Mouse (Mus musculus): ENCODE data around the gene Dapl1.

Dapl1 gene

DNA sequence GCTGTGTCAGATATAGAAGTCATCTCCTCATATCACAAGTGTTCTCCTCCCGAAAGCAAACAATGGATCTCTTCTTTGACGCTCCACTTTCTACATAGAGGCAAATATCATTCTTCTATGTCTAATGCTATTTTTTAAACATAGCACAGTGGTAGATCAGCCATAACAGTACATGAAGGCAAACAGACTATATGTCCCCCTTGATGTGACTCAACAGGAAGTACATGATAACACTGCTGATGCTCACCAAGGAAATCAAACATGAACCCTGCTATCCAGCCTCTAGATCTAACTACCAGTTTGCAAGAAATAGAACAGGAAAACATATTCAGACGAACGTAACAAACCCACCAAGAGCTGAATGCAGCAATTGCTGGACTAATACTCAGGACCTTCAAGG is 10.1 kb upstream of the Dapl1 start:
- DNase-seq (ENCODE audit: low spot score): no peak

DNA sequence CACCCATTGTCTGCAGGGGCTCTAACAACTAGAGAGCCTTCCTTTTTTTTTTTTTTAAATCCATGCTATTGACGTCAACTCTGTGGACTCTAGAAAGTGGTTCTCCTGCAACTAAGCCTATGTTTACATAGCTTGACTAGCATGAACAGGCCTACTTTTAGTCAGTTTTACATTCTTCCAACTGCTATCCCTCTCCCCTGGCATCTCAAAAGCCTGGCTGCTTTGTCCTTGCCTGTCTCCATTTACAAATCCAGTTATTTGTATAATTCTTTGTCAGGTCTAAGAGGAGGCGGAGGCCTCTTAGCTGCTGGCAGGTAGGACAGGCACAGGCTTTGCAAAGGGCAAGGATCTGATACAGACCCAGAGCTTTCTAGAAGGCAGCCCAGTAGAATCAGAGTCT is 627 bp downstream of the Dapl1 start:
- no peak for DNase-seq (ENCODE audit: low spot score)

DNA sequence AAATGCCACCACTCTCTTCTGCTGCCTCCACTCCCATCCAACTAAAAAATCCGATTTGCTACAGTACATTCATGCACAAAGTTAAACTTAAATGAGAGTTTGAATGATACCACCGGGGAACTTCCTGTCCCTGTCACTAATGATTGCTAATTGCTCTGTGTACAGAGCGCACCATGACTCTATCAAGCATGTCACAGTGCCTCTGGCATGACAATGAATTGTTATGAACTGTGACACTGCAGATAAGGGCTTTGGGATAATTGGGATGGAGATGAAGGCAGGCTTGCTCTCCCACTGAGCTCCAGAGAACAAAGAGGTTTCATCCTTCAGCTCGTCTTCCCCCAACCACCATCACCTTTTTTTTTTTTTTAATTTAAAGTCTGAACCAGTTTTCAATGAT is 1.2 kb downstream of the Dapl1 start:
- no peak for DNase-seq (ENCODE audit: low spot score)

DNA sequence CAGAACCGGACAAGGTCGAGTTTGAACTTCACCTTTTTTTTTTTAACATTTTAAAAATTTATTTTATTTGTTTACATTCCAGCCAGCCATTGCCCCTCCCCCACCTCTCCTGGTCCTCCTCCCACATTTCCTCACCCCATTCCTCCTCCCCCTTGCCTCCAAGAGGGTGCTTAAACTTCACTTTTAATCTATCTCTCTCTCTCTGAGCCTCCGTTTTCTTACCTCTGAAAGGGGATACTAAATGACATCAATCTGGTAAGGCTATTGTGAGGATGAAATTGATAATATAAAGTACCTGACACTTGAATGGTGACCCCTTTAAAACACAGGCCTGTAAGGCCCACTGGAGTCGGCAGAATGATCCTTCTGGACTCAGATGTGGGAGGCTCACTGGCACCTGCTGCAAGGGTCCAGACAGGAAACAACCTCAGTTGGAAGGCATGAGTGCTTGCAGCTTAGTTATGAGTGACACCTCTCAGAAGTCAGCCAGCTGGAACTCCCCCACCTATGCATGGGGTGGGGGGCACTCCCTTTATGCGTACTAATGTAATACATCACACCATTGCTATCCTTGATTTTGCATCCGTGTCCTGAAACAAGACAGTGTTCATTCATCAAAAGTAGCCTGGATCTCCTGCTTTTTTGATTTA is 1.9 kb downstream of the Dapl1 start:
- DNase-seq (ENCODE audit: low spot score): no peak

DNA sequence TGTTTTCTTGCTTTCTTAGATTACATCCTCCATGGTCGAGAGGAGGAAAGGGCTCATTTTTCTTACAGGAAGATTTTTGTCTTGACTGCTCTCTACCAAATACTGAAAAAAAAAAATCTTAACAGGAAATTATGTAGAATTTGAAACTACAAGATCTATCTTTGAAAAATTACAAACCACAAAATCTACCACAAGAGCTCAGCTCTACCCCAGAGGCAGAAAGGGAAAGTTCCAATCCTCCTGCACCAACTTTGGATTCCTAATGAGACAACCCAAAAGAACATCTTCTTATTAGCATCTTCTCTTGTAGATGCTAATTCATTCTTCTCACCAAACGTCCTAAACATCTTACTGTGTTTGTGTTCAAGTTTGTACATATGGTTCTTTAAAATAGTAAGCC is 3.8 kb downstream of the Dapl1 start:
- no peak for DNase-seq (ENCODE audit: low spot score)

DNA sequence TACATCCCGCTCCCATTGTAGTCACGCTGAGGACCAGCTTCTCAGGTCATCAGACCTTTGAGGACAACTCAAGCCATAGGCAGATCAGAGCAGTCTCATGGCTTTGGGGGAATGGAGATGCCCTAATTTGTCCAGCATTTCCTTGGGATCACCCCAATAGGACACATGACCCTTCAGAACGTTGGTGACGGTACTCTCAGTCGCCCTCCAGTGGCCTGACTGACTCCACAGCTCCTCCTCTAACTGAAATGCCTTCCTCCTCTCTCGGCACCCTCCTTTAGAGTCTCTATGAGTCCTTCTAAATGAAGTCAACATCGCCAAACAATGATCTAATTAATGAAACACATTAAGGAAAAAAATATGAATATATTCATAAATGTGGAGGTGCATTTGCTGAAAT is 5.9 kb downstream of the Dapl1 start:
- no peak for DNase-seq (ENCODE audit: low spot score)

DNA sequence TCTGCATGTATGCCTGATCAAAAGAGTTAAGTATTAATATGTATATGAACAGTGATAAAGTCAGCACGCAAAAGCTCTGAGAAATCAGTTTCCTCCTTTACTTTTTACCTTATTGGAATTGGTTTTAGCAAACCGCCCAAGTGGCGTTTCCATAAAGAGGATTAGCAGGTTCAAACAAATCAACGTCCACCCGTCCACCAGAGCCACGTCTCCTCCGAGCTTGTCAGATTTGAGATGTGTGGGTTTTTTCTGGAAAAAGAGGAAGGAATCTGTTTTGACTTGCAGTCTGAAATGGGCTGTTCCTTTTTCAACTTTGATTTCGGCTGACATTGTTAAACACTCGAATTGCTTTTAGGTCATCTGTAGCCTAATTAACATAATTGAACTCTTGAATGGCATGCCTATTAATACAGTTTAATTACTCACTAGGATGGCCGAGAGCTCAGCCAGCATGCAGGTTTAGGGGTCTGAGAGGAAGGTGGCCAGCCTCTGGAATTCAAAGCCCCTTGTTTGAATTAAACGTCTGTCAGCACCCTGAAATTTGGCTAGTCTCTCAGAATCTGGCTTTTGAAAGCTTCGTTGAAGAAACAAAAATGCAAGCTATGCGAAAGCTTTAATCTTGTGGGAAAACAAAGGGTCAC is 9.1 kb downstream of the Dapl1 start:
- DNase-seq (ENCODE audit: low spot score): no peak

DNA sequence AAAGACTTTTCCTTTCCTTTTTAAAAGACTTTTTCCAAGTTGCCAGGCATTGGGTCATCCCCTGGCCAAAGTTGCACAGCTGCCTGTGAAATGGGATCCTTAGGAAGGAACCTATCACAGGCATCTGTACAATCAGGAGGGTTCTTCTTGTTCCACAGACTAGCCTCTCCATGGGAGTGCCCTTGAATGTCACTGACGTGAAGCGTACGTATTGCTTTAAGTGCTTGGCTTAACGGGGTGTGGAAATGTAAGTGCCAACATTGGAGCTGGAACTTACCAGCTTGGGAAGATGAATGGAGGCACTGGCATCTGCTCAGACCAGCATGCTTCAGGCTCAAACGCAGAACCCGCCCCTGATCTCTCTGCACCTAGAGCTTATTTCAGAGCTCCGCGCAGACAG is 14.7 kb downstream of the Dapl1 start:
- DNase-seq (ENCODE audit: low spot score): no peak

DNA sequence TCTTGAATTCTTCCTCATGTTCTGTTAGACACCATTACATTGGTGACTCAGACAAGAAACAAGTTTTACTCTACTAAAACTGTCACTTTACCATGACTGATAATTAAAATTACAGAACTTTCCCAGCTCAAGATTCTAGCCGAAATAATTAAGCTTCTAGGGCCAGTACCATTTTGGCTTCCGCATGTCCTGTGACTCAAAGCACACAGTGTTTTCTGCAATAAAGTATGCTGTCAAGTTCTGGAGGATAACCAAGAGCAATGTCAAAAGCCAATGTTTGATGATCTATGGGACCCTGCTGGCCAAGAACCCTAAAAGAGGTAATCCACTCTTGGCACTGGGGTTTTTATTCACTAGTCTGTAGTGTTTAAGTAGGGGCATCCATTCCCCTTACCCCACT is 15.3 kb downstream of the Dapl1 start:
- no peak for DNase-seq (ENCODE audit: low spot score)

DNA sequence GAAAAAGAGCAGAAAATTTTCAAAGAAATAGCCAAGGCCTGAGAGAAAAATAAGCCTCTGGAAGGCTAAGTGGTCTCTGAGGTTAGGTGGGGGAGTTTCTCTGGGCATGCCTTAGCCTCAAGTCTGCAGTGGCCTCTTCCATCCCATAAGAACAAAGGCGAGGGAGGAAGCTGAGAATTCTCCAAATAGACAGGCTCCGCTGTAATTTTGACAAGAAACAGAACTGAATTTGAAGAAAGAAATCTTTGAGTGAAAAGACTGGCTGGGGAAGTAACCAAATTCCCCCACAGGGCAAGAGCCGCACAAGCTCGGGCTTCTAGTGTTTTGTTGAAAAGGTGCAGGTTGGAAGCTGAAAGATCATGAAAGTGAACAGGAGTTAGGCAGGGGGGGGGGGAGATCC is 24.6 kb downstream of the Dapl1 start:
- no peak for DNase-seq (ENCODE audit: low spot score)

DNA sequence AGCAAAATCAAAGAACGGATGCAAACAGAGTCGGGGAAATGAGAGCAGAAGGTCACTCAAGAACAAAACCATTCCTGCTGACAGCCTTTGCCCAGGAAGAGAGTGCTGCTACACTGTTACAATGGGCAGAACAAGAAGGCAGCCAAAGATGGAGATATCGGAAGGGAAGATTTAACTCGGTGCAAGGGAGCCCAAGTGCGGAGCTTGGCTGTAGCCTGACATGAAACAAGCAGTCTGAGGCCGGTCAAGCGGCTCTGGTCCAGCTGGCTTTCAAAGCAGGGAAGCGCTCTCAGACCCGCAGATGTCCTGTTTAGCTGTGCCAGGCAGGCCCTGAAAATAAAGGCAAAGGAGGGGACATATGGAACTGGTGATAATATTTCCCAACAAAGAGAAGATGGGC is 26.0 kb downstream of the Dapl1 start:
- no peak for DNase-seq (ENCODE audit: low spot score)

DNA sequence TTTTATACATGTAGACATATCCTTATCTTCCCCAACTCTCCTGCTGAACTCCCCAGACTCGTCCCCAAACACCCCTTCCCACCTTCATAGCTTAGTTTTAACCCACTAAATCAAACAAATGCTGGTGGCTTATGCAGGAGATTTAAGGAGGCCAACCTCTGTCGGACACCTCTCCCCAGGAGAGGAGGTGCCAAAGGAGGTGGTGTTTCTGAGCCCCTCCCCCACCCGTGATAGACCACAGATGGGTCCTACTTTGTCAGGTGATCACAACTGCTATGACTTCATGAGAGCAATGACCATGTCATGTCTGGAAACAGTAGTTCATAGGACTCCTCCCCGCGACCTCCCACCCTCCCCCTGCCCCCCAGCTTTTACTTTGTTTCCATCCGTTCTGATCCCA is 26.4 kb downstream of the Dapl1 start:
- no peak for DNase-seq (ENCODE audit: low spot score)

DNA sequence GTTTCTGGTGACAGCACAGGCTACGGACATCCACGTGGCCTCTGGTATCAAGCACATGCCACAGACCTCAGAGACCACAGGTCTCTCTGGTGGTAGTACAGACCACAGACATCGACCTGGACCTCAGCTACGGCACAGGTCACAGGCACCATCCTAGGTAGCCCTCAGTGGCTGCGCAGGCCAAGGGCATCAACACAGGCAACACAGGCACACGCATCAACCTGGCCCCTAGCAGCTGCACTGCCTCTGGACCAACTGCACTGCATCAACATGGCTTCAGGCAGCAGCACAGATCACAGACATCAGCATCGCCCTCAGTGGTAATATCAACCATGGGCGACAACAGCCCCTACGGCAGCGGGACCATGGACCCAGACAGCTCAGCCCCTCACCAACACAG is 36.2 kb downstream of the Dapl1 start:
- no peak for DNase-seq (ENCODE audit: low spot score)

DNA sequence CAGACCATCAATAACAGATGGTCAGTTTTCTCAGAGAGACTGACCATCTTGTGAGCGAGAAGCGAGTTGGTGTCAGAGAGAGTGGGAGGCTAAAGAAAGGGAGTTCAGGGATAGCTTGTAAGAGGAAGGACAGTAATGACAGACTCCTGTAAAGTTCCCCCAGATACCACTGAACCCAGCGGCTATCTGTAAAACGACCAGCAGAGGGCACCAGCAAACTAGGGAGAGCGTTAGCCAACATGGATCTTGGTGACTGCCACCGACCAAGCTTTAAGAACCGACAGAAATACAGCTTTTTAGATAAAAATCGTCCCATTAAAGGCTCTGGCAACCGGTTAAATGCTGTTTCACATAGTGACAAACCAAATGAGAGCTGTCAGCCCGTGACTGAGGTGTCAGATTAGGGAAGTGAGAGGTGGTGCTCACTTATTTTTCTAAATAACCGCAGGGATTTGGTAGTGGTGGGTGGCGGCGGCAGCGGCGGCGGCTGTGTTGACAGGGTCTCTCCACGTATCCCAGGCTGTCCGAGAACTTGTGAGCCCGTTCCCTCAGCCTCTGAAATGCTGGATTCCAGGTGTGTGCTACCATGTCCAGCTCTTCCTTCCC is 37.7 kb downstream of the Dapl1 start:
- DNase-seq (ENCODE audit: low spot score): peak; percentile 49

DNA sequence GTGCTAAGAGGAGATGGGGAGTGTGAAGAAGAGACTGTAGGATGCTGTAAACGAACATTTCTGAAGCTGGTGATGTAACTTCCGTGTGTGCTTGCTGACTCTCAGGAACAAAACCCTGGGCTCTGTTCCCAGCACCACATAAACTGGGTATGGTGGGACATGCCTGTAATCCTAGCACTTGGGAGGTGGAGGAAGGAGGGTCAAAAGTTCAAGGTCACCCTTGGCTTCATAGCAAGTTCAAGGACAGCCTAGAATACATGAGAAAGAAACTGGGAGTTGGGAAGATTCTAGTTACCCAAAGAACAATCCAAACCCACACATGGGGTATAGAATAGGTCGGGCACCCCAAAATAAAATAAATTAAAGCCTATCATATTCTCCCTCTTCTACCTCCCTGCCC is 39.1 kb downstream of the Dapl1 start:
- no peak for DNase-seq (ENCODE audit: low spot score)

DNA sequence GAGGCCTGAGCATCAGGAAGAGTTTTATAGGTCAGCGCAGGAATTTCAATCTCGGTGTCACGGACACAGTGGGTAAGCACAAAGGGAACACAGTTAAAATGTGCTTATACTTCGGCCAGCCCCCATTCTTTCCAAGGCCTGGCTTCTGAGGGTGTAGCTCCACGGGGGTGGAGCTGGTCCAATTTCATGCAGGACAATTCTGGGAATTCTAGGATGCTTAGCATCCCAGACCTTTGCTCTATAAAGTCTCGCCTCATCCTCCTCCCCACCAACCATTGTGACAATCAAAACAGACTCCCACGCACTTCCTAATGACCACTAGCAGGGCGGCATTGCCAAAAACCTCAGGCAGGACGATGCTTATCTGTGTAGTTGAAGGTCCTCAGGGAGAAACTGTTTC is 42.4 kb downstream of the Dapl1 start:
- no peak for DNase-seq (ENCODE audit: low spot score)

DNA sequence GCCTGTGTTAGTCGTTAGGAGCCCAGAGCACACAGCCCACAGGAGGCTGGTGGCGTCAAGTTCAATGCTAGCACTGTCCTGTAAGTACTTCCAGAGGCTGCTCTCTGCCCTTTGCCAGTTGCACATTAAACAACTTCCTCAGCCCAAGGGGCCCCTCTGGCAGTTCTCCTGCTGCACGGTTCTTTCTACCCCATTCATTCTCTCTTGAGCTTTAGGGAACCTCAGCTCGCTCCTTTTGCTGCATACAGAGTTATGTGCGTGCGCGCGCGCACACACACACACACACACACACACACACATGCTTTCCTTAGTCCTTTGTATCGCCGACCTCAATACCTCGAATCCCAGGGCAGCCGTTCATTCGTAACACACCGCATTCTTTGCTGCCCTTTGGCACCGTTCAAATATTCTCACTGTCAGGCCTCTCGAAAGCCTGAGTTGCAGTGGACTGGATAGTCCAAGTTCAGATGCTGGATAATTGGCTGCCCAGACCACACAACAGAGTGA is 45.2 kb downstream of the Dapl1 start:
- no peak for DNase-seq (ENCODE audit: low spot score)

DNA sequence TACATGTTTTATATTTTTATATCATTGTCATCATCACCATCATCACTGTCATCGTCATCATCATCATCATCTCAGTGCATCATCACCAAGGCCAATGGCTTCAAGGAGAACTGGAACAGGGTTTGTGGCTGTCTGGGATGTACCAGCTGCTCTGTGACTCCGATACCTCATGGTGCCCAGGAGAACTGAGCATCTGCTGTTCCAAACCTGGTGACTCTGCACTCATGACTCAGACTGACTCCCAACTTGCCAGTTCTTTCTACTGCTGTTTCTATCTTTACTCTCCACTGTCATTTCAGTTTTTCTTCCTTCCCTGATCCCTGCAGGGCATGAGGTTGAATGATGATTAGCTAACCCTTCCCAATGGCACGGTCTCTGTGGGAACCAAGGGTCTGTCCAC is 46.4 kb downstream of the Dapl1 start:
- DNase-seq (ENCODE audit: low spot score): peak; percentile 31

DNA sequence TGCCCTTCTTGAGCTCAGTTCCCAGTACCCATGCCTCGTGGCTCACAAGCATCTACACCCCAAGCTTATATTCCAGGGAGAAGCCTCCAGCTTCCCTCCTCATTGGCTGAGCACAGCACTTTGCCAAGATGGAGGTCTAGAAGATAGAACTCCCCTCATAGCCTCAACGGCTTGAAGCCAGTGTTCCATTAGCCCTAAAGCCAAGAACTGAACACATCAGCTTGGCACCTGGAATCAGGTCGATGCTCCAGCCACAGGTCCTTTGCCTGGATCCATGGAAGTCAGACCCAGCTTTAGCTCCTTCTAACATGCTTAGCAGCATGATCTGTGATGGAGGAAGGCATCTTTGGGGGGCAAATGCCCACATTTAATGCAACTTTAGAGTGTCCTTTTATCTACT is 48.5 kb downstream of the Dapl1 start:
- DNase-seq (ENCODE audit: low spot score): no peak

DNA sequence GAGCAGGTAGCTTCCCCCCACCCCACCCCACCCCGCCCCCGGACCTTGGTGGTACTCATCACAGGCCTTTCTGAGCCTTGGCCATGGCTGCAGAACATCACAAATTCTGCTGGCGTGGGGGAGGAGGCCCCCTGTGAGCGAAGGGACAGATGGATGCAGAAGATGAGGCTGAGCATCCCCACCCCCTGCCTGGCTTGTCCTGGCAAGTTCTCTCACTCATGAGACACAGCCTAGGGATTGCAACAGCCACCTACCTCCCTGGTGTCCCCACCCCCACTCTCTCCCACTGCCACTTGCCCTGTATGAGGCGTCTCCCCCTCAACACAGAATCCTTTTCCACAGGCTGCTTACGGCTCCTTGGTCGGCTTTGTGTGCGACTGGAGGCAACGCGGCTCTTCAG is 49.1 kb downstream of the Dapl1 start:
- DNase-seq (ENCODE audit: low spot score): no peak

DNA sequence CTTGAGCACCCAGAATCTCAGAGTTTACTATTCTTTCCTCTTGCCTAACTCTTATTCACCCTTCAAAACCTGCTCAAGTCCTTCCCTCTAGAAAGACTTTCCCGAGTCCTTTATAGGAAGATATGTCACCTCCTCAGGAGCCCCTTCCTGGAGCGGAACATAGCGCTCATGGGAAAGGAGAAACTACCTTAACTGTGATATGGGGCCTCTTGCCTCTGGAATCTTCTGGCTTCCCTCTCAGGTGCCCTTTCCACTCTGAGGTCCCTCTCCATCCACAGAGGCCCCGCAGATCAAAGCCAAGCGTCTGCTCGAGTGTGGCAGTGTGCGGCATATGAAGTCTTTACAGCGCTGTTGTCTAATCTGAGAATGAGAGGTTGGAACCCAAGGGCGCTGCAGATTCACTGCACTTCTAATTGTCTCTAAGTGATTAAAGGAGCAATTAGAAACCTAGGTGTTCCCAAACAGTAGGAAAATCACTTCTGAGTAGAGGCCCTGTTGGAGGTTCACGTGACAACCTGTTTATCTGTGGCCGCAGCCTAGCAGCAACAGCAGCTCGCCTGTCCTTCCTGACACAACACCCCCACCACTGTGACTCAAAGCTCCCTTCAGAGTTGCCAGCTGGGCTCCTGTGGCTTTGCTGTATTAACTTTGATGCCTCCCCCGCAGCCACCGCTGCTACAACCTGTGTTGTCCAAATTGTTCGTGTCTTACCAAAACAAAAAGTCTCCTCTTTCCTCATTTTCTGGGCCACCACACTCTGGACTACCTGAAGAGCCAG is 49.7 kb downstream of the Dapl1 start:
- no peak for DNase-seq (ENCODE audit: low spot score)

DNA sequence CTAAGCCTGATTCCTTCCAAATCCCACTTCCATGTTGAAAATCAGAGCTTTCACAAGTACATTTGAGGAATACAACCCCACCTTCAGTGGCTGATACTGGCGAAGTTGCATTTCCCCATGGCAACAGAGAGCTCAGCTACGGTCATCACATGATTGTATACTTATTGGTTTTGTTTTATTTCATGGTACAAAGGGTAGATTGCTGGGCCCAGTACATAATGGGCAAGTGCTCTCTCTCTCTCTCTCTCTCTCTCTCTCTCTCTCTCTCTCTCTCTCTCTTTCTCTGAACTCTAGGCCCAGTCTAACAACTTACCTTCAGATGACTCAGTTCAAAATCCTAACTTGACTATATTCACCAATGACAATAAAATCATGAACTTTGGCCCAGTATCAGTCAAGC is 52.5 kb downstream of the Dapl1 start:
- no peak for DNase-seq (ENCODE audit: low spot score)

DNA sequence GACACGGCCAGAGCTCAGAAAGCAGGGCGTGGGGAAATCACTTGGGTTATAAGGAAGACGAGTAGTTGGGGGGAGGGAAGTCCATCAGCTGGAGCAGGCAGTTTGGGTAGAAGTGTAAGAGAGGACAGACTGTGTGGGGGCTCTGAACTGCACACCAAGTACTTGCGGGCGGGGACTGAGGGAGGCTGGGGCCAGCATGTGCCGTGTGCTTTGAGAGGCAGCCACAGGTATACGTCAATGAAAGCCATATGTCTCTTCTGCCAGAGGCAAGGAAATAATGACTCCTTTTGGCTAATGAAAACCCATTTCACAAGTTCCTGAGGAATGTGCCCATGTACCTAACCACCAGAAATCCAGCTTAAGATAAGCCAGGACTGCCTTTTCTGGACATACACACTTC is 53.6 kb downstream of the Dapl1 start:
- no peak for DNase-seq (ENCODE audit: low spot score)

All from layer of hippocampus, adult 9-10 months (tissue).